In the genomic region with DNA sequence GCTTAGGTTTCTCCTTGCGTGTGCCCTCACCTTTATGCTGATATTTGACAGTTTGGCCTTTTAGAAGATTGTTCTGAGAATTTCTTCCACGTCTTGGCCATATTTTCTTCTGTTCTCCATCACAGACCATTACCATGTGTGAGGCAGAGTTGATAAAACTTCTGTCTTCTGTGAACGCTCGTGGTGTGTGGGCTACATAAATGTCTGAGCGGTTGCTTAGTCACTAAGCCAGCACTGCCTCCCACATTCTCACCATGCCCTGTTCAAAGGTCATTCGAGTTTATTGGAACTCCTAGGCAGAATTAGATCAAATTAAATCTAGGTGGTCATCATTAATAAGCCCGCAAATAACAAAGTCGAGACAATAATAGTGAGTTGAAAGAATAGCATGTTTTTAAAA, we compare ENCODE assay signal across 14 mouse cellular contexts.
"Had no signal": no experiment of that assay in that cellular context is flagged by ENCODE, and none has a peak within 500 bp of the region (broad histone marks: within the 10 kb centered on the region; RNA-seq: fewer than 3 reads in every experiment).

No protein-coding gene starts in this region.

- DNase-seq: kidney, adult 11 months; kidney, postnatal 10 days; kidney, postnatal 4 days; liver; lung, adult 18-20 months; right cerebral cortex, postnatal 14 days; thymus, adult 18-20 months; thymus, postnatal 14 days had no signal

- H3K4me3 ChIP-seq: left cerebral cortex, adult 2 months; limb, embryonic 12.5 days; midbrain, embryonic 13.5 days; neural tube, embryonic 12.5 days had no signal

- H3K4me1 ChIP-seq: limb, embryonic 12.5 days; neural tube, embryonic 12.5 days had no signal

- H3K36me3 ChIP-seq: limb, embryonic 12.5 days; midbrain, embryonic 13.5 days; neural tube, embryonic 12.5 days had no signal

- H3K27me3 ChIP-seq: limb, embryonic 12.5 days; midbrain, embryonic 13.5 days; neural tube, embryonic 12.5 days had no signal

- H3K9ac ChIP-seq: limb, embryonic 12.5 days; liver, embryonic 14.5 days; midbrain, embryonic 13.5 days; neural tube, embryonic 12.5 days had no signal

- ATAC-seq: midbrain, embryonic 13.5 days had no signal

- H3K27ac ChIP-seq: left cerebral cortex, adult 2 months; limb, embryonic 12.5 days; liver, embryonic 14.5 days; midbrain, embryonic 13.5 days; neural tube, embryonic 12.5 days; stomach, postnatal 0 days had no signal
